Mouse (Mus musculus) left cerebral cortex, postnatal 10 days (tissue): ENCODE measurements around the gene Foxp1. TPM values are rescaled to one million over a fixed set of nuclear protein-coding genes. Genes with fewer than 3 reads are reported as not detected.
A peak's percentile ranks its signal among the peaks of the same experiment; 100 is the strongest.

Experiments
- DNase-seq, 2 experiments: peaks; one replicate each; pipeline ENCODE4 v3.0.0; 2021 to 2022; ENCODE audit warnings: low spot score in 2 of 2, mixed read lengths in 1 of 2; ENCODE audit errors: extremely low spot score in 1 of 2
- intact Hi-C: fragments of 180-260 bp; cut with DNase I; formaldehyde crosslinking; loops from one replicate; pipeline ENCODE4 v1.15.1; 2025
- total RNA-seq, 2 experiments: library from RNA; stranded (reverse); gene quantifications; 2 replicates each; pipeline ENCODE4 v1.2.3; 2021

Foxp1 gene
- total RNA-seq, 2 experiments from 2014 or later, result 157 to 161 TPM

DNA sequence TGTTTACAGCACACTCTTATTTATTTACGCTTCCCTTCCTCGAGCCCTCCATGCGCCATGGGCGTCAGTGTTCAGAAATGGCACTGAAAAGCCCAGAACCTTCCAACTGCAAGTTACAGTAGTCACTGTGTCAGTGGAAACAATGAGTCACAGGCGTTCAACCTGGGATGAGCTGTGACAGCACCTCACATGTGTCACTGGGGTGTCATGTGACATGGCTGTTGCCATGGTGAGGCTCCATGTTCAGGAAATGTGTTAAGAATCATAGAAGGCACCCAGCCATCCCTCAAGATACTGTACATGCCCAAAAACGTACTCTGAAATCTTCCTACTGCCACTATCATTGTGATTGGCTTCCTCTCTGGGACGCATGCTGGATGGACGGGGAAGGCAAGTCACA lies 101.9 kb downstream of the Foxp1 start:
- DNase-seq, result no peak
- intact Hi-C loops, result no loop called here

DNA sequence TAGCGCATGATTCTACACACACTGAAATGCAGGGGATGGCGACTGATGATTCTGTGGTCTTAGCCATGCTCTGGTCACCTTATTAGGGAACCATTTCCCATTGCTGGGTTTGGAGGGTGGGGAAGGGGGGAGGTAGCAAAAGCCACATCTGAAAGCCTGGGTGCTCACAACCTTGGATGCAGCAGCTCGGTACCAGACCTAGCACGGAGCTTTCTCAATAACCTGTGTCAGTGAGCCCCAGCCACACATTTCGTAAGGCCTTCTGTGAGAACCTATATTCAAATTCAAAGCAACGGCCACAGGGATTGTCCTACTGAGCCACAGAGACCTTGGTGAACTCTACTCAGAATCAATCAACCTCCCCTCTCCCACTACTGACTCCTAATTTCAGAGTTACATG lies 109.9 kb downstream of the Foxp1 start:
- no peak for DNase-seq
- intact Hi-C loops, result no loop called here

- DNase-seq, result no peak
- intact Hi-C loops, result no loop called here
Measured at GRCm38 (mm10) chr6:99409602-99410001, 112.9 kb downstream of the Foxp1 start.

DNA sequence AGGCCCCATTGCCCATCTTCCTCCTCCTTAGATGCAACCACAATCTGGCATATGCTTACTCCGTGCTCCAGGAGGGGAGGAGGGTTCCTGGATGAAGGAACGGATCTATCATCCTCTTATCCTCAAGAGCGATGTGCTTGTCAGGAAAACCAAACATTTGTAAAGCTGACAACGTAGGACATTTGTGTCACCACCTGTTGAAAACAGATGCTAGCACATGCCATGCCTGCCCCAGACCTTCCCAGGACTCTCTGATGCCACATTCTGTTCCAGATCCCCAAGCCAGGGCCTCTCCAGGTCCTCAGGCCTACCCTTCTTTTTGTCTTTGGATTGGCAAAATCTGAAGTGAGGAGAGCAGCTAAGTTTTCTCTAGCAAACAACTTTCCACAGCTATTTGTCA lies 113.6 kb downstream of the Foxp1 start:
- DNase-seq, result no peak
- intact Hi-C loops, result no loop called here

GRCm38 (mm10) chr6:99403755-99404390 lies 118.6 kb downstream of the Foxp1 start:
- intact Hi-C loops, result no loop called here

DNA sequence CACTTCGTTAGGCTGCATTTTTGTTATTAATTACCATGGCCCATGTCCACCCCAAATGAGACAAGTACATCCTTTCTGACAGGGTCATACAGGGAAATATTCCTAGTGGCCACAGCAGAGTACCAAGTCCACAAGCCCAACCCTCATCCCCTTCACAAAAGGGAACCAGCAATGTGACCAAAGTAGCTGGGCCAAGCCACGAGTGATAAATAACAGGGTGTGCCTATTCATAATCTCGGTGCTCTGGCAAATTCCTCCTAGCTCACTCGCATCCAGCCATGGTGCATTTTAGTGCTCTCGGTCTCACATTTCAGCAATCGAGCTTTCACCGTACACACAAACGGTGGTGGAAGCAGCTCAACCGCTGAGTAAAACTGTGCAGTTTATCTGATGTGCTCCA lies 119.6 kb downstream of the Foxp1 start:
- DNase-seq, result no peak
- intact Hi-C loops, result no loop called here

More at GRCm38 (mm10) chr6:99403755-99404390, 118.6 kb downstream of the Foxp1 start:
- no peak for DNase-seq

GRCm38 (mm10) chr6:99402370-99402769 lies 120.2 kb downstream of the Foxp1 start:
- intact Hi-C loops, result no loop called here

GRCm38 (mm10) chr6:99401801-99402200 lies 120.7 kb downstream of the Foxp1 start:
- no peak for DNase-seq
- intact Hi-C loops, result no loop called here

More at GRCm38 (mm10) chr6:99402370-99402769, 120.2 kb downstream of the Foxp1 start:
- DNase-seq, result no peak

DNA sequence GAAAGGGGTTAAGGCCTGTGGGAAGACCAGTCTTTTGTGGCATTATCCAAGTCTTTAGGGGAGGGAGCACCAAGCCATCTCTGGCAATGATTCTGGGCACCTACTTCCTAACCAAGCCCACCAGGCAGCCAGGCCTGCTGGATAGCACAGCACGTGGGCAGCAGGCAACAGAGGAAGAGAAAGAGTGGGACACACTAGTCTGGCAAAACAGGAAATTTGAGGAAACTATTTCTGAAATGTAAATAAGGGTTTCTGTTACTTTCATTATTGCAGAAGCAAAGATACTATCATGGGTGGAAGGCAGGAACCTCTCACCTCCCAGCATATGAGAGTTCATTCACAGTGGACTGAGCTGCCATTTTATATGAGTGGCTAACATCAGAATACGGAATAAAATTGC lies 121.3 kb downstream of the Foxp1 start:
- intact Hi-C loops, result no loop called here

GRCm38 (mm10) chr6:99395745-99396144 lies 126.8 kb downstream of the Foxp1 start:
- no peak for DNase-seq
- intact Hi-C loops, result no loop called here

More for the DNA sequence above, 121.3 kb downstream of the Foxp1 start:
- DNase-seq, result no peak

- intact Hi-C loops, result no loop called here
Measured at GRCm38 (mm10) chr6:99394801-99395200, 127.7 kb downstream of the Foxp1 start.

DNA sequence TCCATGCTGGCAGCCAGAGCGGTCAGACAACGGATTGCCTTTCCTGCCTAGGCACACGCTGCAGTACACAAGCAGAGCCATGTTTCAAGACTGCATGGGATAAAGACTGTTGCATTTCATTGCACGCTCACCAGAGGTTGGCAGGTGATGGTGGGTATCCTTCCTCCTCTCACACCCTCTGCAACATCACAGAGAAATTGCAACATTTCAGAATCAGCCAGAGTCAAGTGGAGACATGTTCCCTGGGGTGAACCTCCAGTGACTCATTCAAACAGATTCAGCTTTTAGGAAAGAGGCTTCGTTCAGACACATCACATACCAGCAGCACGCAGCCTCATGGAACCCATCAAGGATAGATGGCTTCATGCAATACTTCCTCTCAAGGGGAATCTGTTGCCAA lies 130.0 kb downstream of the Foxp1 start:
- DNase-seq, result no peak
- intact Hi-C loops, result no loop called here

More at GRCm38 (mm10) chr6:99394801-99395200, 127.7 kb downstream of the Foxp1 start:
- no peak for DNase-seq

DNA sequence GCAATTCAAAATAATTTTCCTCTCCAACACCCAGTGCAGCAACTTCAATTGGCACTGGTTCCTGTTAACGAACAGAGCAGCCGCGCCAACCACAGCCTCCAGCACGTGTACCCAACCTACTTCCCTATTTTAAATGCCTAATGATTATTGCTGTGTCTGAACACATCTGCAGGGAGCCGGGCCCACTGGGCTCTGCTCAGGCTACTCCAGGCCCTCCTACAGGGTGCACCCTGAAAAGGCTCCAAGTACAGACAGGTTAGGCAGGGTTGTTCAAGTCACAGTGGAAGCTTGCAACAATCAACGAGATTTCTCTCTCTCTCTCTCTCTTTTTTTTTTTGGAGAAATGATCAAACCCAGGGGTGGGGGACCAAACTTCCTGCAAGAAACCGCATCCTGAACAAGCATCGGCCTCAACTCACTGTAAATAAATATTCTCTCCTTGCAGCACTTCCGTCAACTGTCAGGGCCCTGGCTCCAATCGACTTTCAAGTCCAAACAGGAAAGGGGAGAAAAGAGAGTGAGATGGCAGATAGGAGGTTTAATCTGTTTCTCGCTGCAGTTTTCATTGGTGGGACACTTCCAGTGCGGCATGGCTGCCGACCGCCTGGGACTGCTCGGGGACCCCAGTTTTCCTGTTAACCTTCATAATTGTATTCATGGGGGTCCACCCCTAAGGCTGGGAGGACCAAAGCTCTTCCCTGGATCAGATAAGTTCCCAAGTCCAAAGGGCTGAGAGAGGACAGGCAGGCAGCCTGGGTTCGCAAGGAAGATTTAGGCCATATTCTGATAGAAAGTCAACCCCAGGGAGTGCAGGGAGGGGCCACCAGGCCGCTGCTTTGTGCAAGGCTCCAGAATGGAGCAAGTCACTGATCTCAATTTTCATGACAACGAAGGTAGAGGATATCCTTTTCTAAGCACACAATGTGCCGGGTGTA lies 133.5 kb downstream of the Foxp1 start:
- DNase-seq, result peak in 1 of 2 experiments; percentile 59
- intact Hi-C loops, result no loop called here

GRCm38 (mm10) chr6:99388023-99388422 lies 134.5 kb downstream of the Foxp1 start:
- intact Hi-C loops, result no loop called here
- no peak for DNase-seq

DNA sequence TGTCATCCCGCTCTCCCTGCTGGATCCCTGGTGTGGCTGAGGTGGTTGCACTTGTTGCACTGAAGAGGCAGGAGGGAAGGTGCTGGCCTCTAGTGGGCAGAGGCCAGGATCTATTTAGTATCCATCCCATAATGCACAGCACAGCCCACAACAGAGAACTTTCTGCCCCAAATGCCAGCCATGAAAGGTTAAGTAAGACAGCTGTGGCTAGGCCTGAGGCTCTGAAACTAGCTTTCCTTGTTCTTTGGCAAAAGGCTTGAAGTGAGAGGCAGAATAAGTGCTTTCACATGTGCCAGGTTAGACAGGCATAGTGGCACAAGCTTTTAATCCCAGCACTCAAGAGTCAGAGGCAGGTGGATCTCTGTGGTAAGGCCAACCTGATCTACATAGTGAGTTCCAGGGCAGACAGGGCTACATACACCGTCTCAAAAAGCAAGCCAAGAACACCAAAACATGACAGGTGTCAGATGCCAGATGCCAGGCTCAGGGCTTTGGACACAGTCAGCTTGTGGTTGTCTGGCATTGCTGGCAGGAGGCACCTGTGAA lies 137.4 kb downstream of the Foxp1 start:
- DNase-seq, result peak in 1 of 2 experiments; percentile 31
- intact Hi-C loops, result no loop called here

GRCm38 (mm10) chr6:99383846-99384472 lies 138.6 kb downstream of the Foxp1 start:
- intact Hi-C loops, result no loop called here
- no peak for DNase-seq

GRCm38 (mm10) chr6:99380146-99380545 lies 142.4 kb downstream of the Foxp1 start:
- intact Hi-C loops, result no loop called here
- no peak for DNase-seq

DNA sequence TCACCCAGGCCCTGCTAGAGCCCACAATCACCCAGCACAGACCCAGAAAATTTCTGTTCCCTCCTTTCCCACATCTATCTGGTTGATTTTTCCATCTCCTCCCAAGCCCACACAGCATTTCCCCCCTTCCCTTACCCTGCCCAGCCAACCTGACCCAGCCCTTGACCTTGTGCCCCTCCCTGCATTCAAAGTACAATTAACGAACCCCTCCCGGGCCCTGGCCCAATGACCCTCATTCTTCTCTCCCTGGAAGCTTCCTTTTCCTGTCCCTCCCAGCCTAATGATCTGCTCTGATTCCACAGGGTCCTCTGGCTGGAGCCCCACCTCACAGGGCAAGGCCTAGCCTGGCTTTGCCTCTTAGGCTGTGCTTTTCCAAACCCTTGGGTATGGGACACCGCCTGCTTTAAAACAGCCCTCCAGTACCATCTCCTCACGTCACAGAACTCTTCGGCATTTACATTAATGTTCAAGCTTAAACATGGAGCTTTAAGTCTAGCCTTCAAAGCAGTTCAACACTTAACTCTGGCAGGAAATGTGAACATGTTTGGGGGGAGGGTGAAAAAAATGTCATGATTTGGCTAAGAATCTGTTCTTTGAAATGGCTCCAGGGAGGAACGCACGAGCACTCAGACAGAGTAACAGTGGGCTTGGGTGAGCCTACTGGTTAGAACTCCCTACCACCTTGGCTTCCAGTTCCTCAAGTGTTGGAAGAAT lies 143.4 kb downstream of the Foxp1 start:
- intact Hi-C loops, result no loop called here
- DNase-seq, result peak in 1 of 2 experiments; percentile 46

GRCm38 (mm10) chr6:99377716-99378115 lies 144.8 kb downstream of the Foxp1 start:
- DNase-seq, result no peak
- intact Hi-C loops, result no loop called here
